Mouse (Mus musculus): Measurements from ENCODE around the gene Ube2m.

DNA sequence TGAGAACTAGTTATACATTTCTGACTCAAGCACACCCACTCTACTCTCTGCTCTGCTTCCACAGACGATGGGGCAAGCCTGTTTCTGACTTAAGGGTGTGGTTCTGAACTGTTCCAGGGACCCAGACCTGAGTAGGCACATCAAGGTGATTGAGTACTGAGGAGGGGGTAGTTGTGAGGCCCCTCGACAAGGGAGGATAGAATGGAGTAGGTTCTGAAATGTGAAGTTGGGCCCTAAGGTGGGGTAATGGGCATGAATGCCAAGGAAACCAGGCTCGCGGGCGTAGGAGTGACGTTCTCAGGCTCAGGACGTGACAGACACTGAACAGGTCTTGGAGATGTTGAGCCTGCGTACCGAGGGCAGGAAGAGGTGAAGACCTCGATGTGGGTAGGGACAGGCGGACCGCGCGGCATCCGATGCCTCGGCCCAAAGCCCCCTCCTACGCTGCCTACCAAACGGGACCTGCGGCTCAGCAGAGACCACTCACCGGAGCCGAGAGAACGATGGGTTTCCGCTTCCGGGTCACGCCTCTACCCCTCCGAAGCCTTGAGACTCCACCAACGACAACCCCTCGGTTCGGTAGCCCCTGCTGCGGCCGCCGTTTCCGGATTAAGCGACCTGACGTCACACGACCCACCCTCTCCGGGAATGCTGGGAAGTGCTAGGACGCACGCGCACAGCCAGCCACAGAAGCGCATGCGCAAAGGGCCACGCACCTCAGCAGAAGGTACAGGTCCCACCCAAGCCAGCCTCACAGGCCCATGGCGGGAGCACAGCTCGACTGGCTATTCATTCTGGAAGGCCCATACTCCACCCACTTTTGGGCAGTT lies 3.7 kb downstream of the Ube2m start, which contains the start of gene Chmp2a:
- TF ChIP-seq GATA1 (IDR thresholded peaks at IDR 0.05; ENCODE audit: borderline replicate concordance, low read length) (no peak), FLI1 (IDR thresholded peaks at IDR 0.05; ENCODE audit: low read length) (0 out of 2 replicates have a peak, but pooled peaks have one; percentile 54)

Measured in megakaryocyte, embryonic 14.5 days (primary cell).